Mouse (Mus musculus) retina, postnatal 7 days (tissue): ENCODE data around the gene Magi2.
"Not testable (repeated sequence)": the region's sequence is repeated elsewhere in the genome, so short reads cannot be mapped to it uniquely, and the experiment has no call there.

Experiments used
- DNase-seq: peaks from one replicate; pipeline ENCODE4 v3.0.0-alpha.2; 2012; ENCODE audit warnings: low read depth, low spot score

Gene Magi2

GRCm38 (mm10) chr5:20499031-20499600, 1272.3 kb downstream of the Magi2 start:
- no peak for DNase-seq

GRCm38 (mm10) chr5:20508609-20509008, 1281.8 kb downstream of the Magi2 start:
- no peak for DNase-seq

DNA sequence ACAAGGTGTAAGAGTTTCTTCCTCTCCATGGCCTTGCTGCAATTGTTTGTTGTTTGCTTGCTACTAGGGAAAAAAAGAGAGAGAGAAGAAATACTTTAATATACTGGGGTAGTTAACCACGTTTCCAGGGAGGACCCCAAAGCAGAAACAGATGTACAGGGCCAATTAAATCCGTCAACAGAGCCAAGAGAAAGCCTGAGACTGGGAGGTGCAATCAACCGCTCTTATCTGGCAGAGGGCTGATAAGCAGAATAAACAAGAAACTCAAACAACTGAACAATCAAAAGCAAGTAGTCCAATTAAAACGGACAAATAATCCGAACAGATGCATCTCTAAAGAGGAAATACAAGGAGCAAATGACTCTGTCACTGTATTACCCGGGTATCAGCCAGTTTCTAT, 1282.8 kb downstream of the Magi2 start:
- no peak for DNase-seq

DNA sequence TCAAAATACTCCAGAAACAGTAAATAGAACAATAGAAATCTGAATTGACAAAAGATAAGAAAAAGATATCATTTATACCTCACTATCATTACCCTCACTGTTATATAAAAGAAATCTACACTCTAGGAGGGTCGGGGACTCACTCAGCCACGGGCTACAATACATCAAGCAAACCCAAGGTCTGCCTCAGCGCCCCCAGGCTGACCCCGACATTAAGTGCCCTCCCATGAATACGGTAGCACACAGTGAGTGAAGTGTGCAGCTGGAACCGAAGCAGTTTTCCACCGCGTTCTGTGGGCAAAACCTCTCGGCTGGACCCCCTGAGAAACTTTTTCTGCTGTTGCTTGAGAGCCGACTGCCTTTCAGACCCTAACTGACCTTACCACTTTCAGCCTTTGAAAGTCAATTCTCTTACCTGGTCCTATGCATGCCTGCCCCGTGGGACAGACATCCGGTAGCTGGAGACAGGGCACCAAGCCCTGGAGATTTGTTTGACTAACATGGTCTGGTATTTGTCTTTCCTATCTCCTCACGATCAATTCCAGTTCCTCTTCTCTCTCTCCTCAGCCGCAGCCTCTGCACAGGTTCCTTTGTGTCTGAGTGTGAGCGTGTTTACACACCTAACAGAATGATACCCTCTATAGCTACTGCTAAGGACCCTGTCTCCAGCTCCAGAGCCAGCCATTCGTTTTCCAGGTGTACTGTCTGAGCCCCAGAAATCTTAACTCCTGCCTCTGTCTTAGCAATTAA, 1285.7 kb downstream of the Magi2 start:
- DNase-seq: no peak

- no peak for DNase-seq
Observed at GRCm38 (mm10) chr5:20521639-20522038, 1294.8 kb downstream of the Magi2 start.

DNA sequence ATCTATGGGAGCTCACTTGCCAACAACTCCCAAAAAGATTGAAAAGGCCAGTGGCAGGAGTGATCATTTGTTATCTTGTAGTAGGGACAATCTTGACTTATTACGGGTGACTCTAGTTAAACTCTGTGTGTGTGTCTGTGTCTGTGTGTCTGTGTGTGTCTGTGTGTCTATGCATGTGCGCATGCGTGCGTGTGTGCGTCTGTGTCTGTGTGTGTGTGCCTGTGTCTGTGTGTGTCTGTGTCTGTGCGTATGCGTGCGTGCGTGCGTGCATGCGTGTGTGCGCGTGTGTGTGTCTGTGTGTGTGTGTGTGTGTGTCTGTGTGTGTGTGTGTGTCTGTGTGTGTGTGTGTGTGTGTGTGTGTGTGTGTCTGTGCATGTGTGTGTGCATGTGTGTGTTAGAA, 1295.2 kb downstream of the Magi2 start:
- DNase-seq: no peak

- DNase-seq: no peak
Observed at GRCm38 (mm10) chr5:20523776-20524175, 1296.9 kb downstream of the Magi2 start.

- DNase-seq: not testable (repeated sequence)
Observed at GRCm38 (mm10) chr5:20526588-20526987, 1299.8 kb downstream of the Magi2 start.

GRCm38 (mm10) chr5:20536544-20536943, 1309.7 kb downstream of the Magi2 start:
- DNase-seq: no peak

DNA sequence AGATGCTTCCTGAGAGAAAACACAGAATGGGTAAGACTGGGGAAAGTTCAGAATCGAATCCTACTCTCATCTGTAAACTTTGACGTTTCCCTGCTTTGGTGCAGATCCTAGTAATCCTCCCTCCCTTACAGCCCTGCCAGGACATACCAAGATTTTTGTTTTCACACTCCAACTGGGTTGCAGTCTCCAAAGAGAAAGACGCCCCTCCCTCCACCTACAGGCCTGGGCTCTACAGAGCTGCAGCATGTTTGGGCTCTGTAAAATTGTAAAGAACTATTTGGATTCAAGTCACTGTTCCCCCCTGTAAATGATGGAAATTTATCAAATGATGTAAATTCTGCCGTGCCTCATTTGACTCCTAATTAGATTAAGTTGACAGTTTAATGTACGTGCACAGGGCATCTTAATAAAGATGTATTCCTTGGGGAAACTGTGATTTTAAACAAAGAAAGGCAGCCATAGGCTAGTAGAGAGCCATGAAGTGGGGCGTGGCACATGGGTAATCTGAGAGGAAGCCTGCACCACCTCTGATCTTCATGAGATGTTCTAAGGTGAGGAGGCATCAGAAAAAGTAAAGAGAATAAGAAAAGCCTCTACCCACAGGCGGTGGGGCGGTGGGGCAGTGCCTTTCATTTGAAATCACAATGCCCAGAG, 1310.7 kb downstream of the Magi2 start:
- DNase-seq: no peak

- DNase-seq: no peak
Observed at GRCm38 (mm10) chr5:20544374-20544773, 1317.5 kb downstream of the Magi2 start.

- DNase-seq: no peak
Observed at GRCm38 (mm10) chr5:20559378-20559777, 1332.5 kb downstream of the Magi2 start.

DNA sequence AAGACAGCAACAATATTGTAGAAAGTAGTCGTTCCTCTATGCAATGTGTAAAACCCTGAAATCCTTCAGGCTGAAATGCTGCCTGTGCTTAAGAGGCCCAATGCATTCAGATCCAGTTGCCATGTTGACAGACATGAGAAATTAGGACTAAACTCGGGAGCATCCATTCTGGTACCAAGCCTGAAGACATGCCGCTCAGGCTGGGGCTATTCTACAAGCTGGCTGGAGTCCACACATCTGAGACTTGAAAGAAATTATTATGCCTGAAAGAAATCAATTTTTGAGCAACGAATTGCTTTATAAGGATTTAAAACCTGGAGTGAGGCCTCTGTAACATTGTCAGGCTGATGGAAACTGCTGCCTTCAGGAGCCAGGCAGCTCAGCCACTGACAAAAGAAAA, 1333.0 kb downstream of the Magi2 start:
- no peak for DNase-seq

- no peak for DNase-seq
Observed at GRCm38 (mm10) chr5:20568421-20568820, 1341.6 kb downstream of the Magi2 start.

GRCm38 (mm10) chr5:20568966-20569365, 1342.1 kb downstream of the Magi2 start:
- no peak for DNase-seq

DNA sequence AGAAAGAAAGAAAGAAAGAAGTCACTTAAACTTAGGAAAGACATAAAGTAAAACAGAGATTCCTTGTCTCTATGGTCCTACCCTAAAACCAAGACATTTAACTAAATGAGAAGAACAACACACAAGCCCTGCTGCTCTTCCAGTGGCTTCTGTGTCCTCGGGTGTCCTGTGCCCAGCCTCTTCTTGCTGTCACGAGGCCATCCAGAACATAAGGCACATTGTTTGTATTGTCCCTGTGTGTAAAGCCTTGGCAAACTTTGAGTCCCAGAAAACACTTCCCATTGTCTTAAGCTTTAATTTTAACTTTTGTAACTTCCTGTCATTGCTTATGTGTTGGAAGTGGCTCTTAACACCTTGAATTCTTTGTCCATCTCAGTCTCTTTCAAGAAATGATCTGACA, 1348.0 kb downstream of the Magi2 start:
- no peak for DNase-seq

GRCm38 (mm10) chr5:20575798-20576197, 1349.0 kb downstream of the Magi2 start:
- DNase-seq: no peak

- DNase-seq: no peak
Observed at GRCm38 (mm10) chr5:20576266-20576665, 1349.4 kb downstream of the Magi2 start.

- no peak for DNase-seq
Observed at GRCm38 (mm10) chr5:20578666-20579065, 1351.8 kb downstream of the Magi2 start.

DNA sequence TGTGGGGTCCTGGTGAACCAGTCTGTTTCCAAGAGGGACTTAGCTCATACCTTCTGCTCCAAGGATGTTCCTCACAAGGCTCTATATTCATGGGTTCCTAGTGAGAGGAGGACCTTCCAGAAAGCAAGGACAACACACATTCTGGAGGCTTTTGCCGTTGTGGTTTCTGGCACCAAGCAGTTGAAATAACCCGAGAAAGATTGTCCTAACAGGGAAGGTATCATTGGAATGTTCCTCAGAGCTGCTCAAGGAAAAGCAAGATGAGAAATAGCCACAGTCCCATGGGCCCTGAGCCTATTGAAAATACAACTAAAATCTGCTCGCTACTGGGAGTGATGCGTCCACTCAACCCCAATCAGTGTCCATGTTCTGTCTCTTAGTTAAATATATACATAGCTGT, 1353.8 kb downstream of the Magi2 start:
- DNase-seq: no peak

DNA sequence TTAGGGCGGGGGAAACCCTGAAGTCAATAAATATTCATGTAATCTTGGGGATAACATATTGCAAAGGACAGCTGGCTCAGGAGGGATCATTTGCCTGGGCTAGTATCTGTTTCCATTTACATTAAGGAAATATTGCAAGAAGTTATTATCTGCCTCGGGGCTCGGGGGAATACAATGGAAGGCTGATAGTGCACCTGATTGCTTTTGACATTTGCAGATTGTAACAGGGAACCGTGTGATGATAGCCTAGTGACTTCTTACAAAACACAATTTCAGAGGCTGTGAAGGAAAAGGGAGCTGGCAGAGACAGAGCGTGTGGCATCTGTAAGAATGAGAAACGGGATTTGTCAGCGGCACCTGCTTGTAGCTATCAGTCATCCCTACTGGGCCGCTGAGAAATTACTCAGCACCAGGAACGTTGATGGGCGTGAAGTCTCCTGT, 1356.2 kb downstream of the Magi2 start:
- no peak for DNase-seq

GRCm38 (mm10) chr5:20583639-20584038, 1356.8 kb downstream of the Magi2 start:
- DNase-seq: no peak

DNA sequence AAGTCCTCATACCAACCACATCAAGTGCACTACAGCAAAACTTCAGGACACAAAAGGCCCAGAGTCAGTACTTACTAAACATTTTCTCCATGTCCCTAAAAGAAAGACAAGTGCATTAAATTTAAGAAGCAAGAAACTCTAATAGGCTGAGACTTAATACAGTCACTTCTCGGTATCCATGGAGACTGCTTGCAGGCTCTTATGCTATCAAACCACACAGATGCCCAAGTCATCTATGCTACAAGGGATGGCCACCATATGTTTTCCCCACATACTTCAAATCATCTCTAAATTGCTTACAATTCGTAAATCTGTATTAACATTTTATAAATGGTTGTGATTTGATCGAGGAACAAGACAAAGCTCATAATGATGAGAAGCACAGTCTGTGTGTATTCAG, 1357.9 kb downstream of the Magi2 start:
- DNase-seq: no peak
